Mouse (Mus musculus) retina, postnatal 7 days (tissue): ENCODE data around the gene Gm10065.
"Not testable (repeated sequence)": the region's sequence is repeated elsewhere in the genome, so short reads cannot be mapped to it uniquely, and the experiment has no call there.

Experiments
- DNase-seq: peaks from one replicate; pipeline ENCODE4 v3.0.0-alpha.2; 2012; ENCODE audit warnings: low read depth, low spot score

Gm10065 gene

DNA sequence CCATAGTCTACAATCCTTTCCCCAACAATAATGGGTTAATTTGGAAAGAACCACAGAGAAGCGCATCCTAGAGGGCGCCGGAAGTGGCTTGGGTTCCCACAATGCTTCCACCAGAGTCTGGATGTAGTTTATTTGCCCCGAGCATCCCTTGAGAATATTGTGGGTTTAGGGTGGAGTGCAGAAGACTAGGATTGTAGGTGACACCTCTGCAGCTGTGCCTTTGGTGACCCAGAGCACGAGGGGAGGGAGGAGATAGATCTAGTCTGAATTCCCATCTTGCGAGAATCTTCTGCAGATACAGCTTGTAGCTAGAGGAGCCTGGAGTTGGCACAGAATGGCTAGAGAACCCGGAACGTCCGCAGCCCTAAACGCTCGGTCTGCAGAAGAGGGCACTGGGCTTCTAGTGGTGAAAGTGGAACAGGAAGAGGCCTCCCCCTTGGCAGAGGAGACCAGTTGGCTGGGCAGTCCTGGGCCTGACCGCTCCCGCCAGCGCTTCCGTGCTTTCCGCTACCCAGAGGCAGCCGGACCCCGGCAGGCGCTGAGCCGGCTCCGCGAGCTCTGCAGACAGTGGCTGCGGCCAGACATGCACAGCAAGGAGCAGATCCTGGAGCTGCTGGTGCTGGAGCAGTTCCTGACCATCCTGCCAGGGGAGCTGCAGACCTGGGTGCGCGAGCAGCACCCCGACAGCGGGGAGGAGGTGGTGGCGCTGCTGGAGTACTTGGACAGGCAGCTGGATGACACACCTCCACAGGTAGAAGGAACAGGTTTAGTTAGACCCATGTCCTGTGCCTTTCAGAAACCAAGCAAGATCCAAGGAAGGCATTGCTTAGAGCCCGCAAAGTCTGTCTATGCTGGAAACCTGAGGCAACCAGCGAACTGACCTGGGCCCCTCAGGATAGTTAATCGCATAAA lies at the start of gene Gm10065, which contains the start of gene Zkscan4:
Gene Gm10065 (minus strand): TSS at position 683 of the 912 bp plus-strand sequence.
Gene Zkscan4 (plus strand): TSS at position 149 of the 912 bp plus-strand sequence.
- DNase-seq, result peak; percentile 65

DNA sequence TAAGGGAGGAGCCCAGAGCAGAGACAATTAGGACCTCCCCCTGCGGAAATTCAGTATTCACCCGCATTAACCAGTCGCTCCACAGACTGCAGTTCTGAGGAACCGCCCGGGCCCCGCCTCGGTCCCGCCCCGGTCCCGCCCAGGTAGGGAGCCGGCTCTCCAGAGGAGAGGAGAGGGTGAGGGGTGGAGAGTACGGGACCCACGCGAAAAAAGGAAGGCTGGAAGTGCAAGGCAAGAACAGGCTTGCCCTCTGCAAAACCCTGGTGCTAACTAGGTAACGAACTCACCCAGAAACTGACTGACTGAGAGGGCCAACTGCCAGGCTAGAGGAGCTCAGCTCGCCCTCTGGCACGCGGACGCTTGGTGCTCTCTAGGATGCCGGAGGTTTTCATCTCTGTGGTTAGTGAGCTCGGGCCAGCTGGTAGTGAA lies 27.0 kb upstream of the Gm10065 start:
- peak; percentile 74 for DNase-seq

DNA sequence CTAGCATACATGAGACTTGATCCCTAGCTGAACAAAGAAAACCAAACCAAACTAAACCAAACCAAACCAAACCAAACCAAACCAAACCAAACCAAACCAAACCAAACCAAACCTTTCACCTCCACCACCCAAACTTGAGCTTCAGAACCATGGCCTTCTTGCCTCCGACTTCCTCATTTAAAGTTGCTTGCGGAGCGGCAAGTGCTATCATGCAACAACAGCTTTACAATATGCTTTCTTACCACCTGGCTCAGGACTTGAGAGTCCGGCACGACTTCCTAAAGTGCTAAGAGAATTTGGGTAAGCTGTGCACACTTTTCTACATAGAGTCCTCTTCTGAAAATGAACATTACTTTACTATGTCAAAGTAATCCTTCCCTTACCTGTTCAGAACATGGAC lies 23.1 kb upstream of the Gm10065 start:
- DNase-seq, result no peak

- DNase-seq, result not testable (repeated sequence)
Observed at GRCm38 (mm10) chr13:21501182-21501581, 21.9 kb upstream of the Gm10065 start, which contains the start of gene Gm11273. Gm11273 (minus strand) TSS chr13:21501418.

DNA sequence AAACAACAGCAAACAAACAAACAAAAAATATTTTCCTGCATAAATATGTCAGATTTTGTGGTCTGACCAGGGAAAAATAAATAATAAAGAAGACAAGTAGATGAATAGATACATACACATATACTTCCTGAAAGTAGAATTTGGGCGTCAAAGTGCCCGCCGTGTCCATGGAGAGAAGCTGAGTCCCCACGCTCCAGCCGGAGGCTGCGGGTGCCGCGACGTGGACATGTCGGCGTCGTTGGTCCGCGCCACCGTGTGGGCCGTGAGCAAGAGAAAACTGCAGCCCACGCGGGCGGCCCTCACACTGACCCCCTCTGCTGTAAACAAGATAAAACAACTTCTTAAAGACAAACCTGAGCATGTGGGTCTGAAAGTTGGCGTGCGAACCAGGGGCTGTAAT lies 15.8 kb upstream of the Gm10065 start, which contains the start of gene AK157302:
Gene AK157302 (plus strand): TSS at position 144 of the 400 bp plus-strand sequence.
- no peak for DNase-seq

- no peak for DNase-seq
Observed at GRCm38 (mm10) chr13:21492847-21493246, 13.6 kb upstream of the Gm10065 start.

GRCm38 (mm10) chr13:21486881-21487280 lies 7.6 kb upstream of the Gm10065 start:
- DNase-seq, result no peak

- no peak for DNase-seq
Observed at GRCm38 (mm10) chr13:21472427-21472826, 6.8 kb downstream of the Gm10065 start.

DNA sequence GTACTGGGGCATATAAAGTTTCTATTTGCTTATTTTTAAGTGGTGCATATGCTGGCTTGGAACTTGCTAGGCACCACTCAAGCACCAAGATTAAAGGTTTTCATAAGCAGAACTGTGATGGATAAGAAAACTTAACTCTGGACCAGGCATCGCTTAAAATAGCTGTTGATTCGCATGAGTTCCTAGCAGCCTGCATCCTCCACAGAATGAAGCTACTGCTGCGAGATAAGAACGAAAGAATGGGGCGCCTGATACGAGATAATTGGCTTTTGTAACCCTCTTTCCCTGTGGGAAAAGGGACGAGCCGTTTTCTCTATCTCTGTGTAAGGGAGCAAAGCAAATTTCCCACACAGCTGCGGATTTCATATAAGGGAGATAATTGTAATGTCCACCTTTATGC lies 10.1 kb downstream of the Gm10065 start:
- no peak for DNase-seq

- DNase-seq, result peak; percentile 81
Observed at GRCm38 (mm10) chr13:21468061-21469019, 10.9 kb downstream of the Gm10065 start, which contains the start of gene Nkapl. Nkapl (minus strand) TSS chr13:21468509.

- DNase-seq, result no peak
Observed at GRCm38 (mm10) chr13:21467336-21467735, 11.9 kb downstream of the Gm10065 start.

DNA sequence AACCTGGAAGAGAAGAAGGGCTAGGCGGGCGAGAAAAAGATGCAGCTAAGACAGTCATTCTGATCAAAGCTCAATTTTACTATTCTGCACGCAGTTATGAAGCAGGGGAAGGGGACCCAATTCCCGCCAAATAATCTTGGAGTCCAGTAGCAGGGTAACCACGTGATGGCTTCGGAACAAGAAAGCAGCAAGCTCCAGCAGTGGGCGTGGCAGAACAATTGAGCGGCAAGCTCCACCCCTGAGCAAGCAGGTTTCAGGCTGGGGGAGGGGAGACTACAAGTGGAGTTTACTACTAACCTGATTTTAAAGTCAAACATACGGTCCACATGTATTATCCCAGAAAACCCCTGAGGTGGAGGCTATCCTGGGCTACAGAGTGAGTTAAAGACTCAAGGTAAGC lies 16.7 kb downstream of the Gm10065 start:
- not testable (repeated sequence) for DNase-seq

- DNase-seq, result no peak
Observed at GRCm38 (mm10) chr13:21456347-21456746, 22.9 kb downstream of the Gm10065 start.

DNA sequence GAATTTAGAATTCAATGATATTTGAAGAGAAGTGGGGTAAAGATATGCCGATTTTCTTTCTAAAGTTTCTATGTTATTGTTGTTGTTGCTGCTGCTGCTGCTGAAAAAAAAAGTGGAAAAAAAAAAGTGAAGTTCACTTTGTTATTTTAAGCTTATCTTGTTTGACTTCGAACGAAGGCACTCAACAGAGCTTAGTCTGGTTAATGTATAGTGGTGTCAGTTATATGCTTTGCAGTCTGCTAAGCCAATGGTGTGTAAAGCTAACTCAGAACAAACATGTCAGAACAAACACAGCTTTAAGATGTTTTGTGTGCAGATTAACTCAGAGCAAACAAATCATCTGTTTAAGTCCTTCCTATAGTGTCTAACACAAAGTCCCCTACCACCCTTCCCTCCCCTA lies 25.1 kb downstream of the Gm10065 start:
- DNase-seq, result no peak

DNA sequence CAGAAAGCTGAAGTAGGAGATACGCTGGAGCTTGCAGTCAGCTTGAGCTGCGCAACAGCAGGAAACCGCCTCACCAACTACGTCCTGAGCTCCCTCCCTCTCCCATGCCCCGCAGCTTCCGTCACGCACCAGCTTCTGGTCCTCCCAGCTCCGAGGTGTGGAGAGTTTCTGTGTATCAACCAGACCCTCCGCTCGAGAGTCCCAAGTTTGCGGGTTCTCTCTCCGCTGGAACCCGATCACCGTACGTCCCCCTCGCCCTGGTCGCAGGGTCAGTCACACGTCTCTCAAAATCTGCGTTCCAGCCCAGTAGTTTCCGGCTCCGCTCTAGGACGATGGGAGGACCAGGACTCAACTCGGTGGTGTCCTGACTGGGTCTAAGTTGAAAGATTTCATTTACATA lies 25.8 kb downstream of the Gm10065 start, which contains the start of gene Zscan26:
Gene Zscan26 (minus strand): TSS at position 282 of the 400 bp plus-strand sequence.
- DNase-seq, result peak; percentile 74

GRCm38 (mm10) chr13:21453042-21453441 lies 26.2 kb downstream of the Gm10065 start:
- DNase-seq, result no peak

GRCm38 (mm10) chr13:21447856-21448614 lies 31.2 kb downstream of the Gm10065 start:
- DNase-seq, result no peak

GRCm38 (mm10) chr13:21446796-21447195 lies 32.4 kb downstream of the Gm10065 start:
- DNase-seq, result no peak

DNA sequence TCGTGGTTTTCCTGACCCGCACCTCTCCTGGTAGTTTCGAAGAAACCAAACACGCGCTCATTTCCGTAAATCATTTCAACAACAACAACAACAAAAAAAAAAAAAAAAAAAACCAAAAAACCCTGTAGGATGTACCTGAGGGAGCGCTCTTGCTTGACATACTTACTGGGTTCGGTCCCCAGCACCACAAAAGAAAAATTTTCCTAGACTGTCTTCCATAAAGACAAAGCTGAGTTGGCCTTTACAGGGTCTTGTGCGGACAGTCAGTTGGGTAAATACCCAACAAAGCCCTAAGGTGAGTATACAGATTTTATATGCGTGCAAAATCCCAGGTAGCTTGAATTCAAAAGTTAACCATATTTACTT lies 38.1 kb downstream of the Gm10065 start:
- DNase-seq, result no peak

DNA sequence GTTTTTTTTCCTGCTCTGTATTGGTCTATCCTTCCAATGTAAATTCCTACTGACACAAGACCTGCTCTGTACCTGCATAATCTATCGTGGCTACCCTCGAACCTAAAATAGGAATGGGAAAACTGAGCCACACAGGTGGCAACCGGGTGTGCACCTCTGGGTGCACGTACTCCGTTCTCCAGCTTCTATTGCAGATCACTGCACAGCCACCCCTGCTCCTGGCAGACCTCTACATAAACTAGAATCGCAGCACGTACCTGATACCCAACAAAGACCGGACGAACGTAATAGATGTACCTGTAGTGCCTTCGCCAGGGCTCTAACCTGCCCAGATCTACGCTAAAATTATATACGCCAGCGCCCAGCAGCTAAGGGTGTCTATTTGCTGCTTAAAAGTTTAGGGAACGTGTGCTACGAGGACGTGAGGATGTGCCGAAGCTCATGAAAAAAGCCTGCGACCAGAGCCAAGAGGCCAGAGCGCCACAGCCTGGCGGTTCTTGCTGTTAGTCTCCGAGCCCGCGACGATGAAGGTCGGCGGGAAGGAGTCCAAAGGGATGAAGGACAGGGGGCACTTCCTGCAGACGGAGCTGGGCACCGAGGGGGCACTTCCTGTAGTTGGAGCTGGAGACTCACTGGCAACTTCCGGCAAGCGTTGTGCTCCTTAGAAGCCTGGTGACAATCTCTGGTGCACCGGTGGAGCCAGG lies 38.6 kb downstream of the Gm10065 start, which contains the start of gene Pgbd1:
Gene Pgbd1 (minus strand): TSS at position 556 of the 704 bp plus-strand sequence.
- DNase-seq, result peak; percentile 49
